Mouse (Mus musculus): ENCODE data around the gene Sap30bp. TPM values are rescaled to one million over a fixed set of nuclear protein-coding genes. Genes with fewer than 3 reads are reported as not detected.

Sap30bp gene
- polyA plus RNA-seq, 1 experiment = not detected

DNA sequence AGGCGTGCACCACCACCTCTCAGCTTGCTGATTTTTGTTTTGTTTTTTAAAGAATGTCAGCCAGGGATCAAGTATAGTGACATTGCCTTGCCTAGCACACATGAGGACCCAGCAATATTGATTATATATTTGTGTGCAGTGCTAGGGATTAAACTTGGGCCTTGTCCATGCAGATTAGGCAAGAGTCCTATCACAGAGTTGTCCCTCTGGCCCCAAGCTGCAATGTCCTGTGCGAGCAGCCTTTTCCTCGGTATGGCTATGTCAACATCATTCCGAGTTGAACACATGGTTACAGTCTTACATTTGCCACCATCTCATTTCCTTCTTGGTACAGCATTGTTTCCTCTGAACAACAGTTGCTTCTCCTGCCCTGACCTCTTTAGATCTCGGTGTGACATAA lies 14.0 kb upstream of the Sap30bp start:
- Histone ChIP-seq H3K4me3 (ENCODE audit: insufficient read depth, low read depth, low read length) (no peak overlapping the region), H3K27ac (ENCODE audit: insufficient read depth, low read depth, low read length) (no peak overlapping the region), H3K4me1 (ENCODE audit: control insufficient read depth, insufficient read depth, low read length) (no peaks in the 10 kb centered on the region)
- 95% methylated on average over 5 of the region's 5 CpGs for WGBS
- TF ChIP-seq POLR2A (IDR thresholded peaks at IDR 0.05; ENCODE audit: insufficient read depth, low read depth, low read length) = no peak
- no peak for TF ChIP-seq CTCF (IDR thresholded peaks at IDR 0.05; ENCODE audit: insufficient read depth, low read depth, low read length)

GRCm38 (mm10) chr11:115920110-115920818 lies 12.8 kb upstream of the Sap30bp start:
- WGBS = 27% methylated on average over 6 of the region's 6 CpGs
- TF ChIP-seq POLR2A (IDR thresholded peaks at IDR 0.05; ENCODE audit: insufficient read depth, low read depth, low read length) (no peak), CTCF (IDR thresholded peaks at IDR 0.05; ENCODE audit: insufficient read depth, low read depth, low read length) (no peak)
- Histone ChIP-seq H3K4me3 (ENCODE audit: insufficient read depth, low read depth, low read length) (no peak overlapping the region), H3K4me1 (ENCODE audit: control insufficient read depth, insufficient read depth, low read length) (no peaks in the 10 kb centered on the region), H3K27ac (ENCODE audit: insufficient read depth, low read depth, low read length) (no peak overlapping the region)

DNA sequence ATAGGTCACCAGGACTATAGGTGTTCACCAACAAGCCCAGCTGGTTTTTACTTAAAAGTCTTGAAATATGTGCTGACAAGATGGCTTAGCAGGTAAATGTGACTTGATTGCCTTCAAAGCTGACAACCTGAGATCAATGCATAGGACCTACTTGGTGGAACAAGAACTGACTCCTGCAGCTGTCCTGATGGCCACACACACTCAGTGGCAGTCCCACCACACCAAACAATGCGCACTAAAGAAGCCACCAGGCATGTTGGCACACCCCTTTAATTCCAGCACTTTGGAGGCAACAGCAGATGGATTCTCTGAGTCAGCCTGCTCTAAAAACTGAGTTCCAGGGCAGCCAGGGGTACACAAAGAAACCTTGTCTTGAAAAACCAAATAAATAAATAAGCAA lies 11.1 kb upstream of the Sap30bp start:
- H3K4me3 ChIP-seq (ENCODE audit: insufficient read depth, low read depth, low read length) = no peak overlapping the region
- WGBS = 42% methylated on average over 1 of the region's 1 CpGs
- no peak overlapping the region for H3K27ac ChIP-seq (ENCODE audit: insufficient read depth, low read depth, low read length)
- H3K4me1 ChIP-seq (ENCODE audit: control insufficient read depth, insufficient read depth, low read length) = no peaks in the 10 kb centered on the region
- no peak for TF ChIP-seq CTCF (IDR thresholded peaks at IDR 0.05; ENCODE audit: insufficient read depth, low read depth, low read length)

GRCm38 (mm10) chr11:115929031-115929430 lies 4.1 kb upstream of the Sap30bp start:
- H3K4me3 ChIP-seq (ENCODE audit: insufficient read depth, low read depth, low read length) = no peak overlapping the region
- WGBS = 88% methylated on average over 8 of the region's 8 CpGs
- no peak overlapping the region for H3K27ac ChIP-seq (ENCODE audit: insufficient read depth, low read depth, low read length)
- H3K4me1 ChIP-seq (ENCODE audit: control insufficient read depth, insufficient read depth, low read length) = peaks cover 2% of the 10 kb centered on the region
- TF ChIP-seq POLR2A (IDR thresholded peaks at IDR 0.05; ENCODE audit: insufficient read depth, low read depth, low read length) = no peak
- TF ChIP-seq CTCF (IDR thresholded peaks at IDR 0.05; ENCODE audit: insufficient read depth, low read depth, low read length) = no peak

- peaks cover 5% of the 10 kb centered on the region for H3K4me1 ChIP-seq (ENCODE audit: control insufficient read depth, insufficient read depth, low read length)
- WGBS = 67% methylated on average over 3 of the region's 3 CpGs
- no peak for TF ChIP-seq POLR2A (IDR thresholded peaks at IDR 0.05; ENCODE audit: insufficient read depth, low read depth, low read length)
- TF ChIP-seq CTCF (IDR thresholded peaks at IDR 0.05; ENCODE audit: insufficient read depth, low read depth, low read length) = no peak
- H3K27ac ChIP-seq (ENCODE audit: insufficient read depth, low read depth, low read length) = no peak overlapping the region
- no peak overlapping the region for H3K4me3 ChIP-seq (ENCODE audit: insufficient read depth, low read depth, low read length)
Observed at GRCm38 (mm10) chr11:115929818-115930217, 3.3 kb upstream of the Sap30bp start.

GRCm38 (mm10) chr11:115931235-115931634 lies 1.8 kb upstream of the Sap30bp start:
- Histone ChIP-seq H3K27ac (ENCODE audit: insufficient read depth, low read depth, low read length) (no peak overlapping the region), H3K4me3 (ENCODE audit: insufficient read depth, low read depth, low read length) (no peak overlapping the region), H3K4me1 (ENCODE audit: control insufficient read depth, insufficient read depth, low read length) (peaks cover 6% of the 10 kb centered on the region)
- TF ChIP-seq POLR2A (IDR thresholded peaks at IDR 0.05; ENCODE audit: insufficient read depth, low read depth, low read length) (no peak), CTCF (IDR thresholded peaks at IDR 0.05; ENCODE audit: insufficient read depth, low read depth, low read length) (no peak)
- WGBS = 74% methylated on average over 3 of the region's 3 CpGs

GRCm38 (mm10) chr11:115933747-115934110 lies 647 bp downstream of the Sap30bp start:
- under 1% methylated on average over 16 of the region's 16 CpGs for WGBS
- peak overlapping the region; percentile 74 for H3K4me3 ChIP-seq (ENCODE audit: insufficient read depth, low read depth, low read length)
- TF ChIP-seq CTCF (IDR thresholded peaks at IDR 0.05; ENCODE audit: insufficient read depth, low read depth, low read length) (no peak), POLR2A (IDR thresholded peaks at IDR 0.05; ENCODE audit: insufficient read depth, low read depth, low read length) (no peak)
- 0 out of 2 replicates have a peak overlapping the region, but pooled peaks have one; percentile 5 for H3K27ac ChIP-seq (ENCODE audit: insufficient read depth, low read depth, low read length)
- peaks cover 6% of the 10 kb centered on the region for H3K4me1 ChIP-seq (ENCODE audit: control insufficient read depth, insufficient read depth, low read length)

- no peak overlapping the region for H3K27ac ChIP-seq (ENCODE audit: insufficient read depth, low read depth, low read length)
- WGBS = 30% methylated on average over 6 of the region's 6 CpGs
- TF ChIP-seq POLR2A (IDR thresholded peaks at IDR 0.05; ENCODE audit: insufficient read depth, low read depth, low read length) = no peak
- TF ChIP-seq CTCF (IDR thresholded peaks at IDR 0.05; ENCODE audit: insufficient read depth, low read depth, low read length) = no peak
- H3K4me1 ChIP-seq (ENCODE audit: control insufficient read depth, insufficient read depth, low read length) = peaks cover 1% of the 10 kb centered on the region; the same call in 1 of the 2 replicates
- H3K4me3 ChIP-seq (ENCODE audit: insufficient read depth, low read depth, low read length) = no peak overlapping the region
Observed at GRCm38 (mm10) chr11:115939690-115940329, 6.7 kb downstream of the Sap30bp start.

DNA sequence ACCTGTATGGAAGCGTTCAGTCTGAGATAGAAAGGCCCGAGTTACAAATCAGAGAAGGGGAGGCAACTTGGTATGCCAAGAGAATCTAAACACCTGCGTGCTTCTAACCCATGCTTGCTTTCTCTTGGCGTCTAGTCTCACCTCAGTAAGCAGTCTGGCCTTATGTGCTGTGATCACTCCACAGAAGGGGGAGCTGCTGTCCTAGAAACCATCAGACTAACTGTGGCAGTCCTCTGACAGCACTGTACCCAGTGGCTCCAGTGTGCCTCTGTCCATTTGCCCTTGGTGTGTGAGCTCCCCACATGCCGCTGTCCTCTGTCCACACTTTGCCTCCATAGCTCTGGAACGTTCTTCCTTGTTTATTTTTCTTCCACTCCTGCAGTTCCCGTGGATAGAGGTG lies 8.9 kb downstream of the Sap30bp start:
- WGBS = 84% methylated on average over 7 of the region's 7 CpGs
- Histone ChIP-seq H3K4me3 (ENCODE audit: insufficient read depth, low read depth, low read length) (no peak overlapping the region), H3K4me1 (ENCODE audit: control insufficient read depth, insufficient read depth, low read length) (no peaks in the 10 kb centered on the region), H3K27ac (ENCODE audit: insufficient read depth, low read depth, low read length) (no peak overlapping the region)
- no peak for TF ChIP-seq CTCF (IDR thresholded peaks at IDR 0.05; ENCODE audit: insufficient read depth, low read depth, low read length)
- TF ChIP-seq POLR2A (IDR thresholded peaks at IDR 0.05; ENCODE audit: insufficient read depth, low read depth, low read length) = no peak

Measured in olfactory bulb, adult 2 months (tissue).